Mouse (Mus musculus): ENCODE data around the gene Fyb. TPM values are rescaled to one million over a fixed set of nuclear protein-coding genes. Genes with fewer than 3 reads are reported as not detected.
"Not testable (repeated sequence)": the region's sequence is repeated elsewhere in the genome, so short reads cannot be mapped to it uniquely, and the experiment has no call there.

Fyb gene
- polyA plus RNA-seq, 2 experiments = 8.3 to 19.5 TPM

DNA sequence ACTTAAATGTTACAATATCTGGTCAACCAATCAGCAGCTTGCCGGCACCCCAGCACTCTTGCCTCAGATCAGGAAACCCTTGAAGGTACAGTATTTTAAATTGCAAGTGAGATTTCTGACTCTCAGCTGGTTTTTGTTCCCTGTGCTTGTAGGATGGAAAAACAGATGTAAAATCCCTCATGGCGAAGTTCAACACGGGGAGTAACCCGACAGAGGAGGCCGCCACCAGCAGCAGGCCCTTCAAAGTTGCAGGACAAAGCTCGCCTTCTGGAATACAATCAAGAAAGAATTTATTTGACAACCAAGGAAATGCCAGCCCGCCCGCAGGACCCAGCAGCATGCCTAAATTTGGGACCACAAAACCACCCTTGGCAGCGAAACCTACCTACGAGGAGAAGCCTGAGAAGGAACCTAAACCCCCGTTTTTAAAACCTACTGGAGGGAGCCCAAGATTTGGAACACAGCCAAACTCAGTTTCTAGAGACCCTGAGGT lies 57.2 kb downstream of the Fyb start:
- Histone ChIP-seq H3K36me3 (replicated peaks; ENCODE audit: control insufficient read depth, insufficient read depth, low read depth) (no peaks in the 10 kb centered on the region), H3K27me3 (ENCODE audit: control insufficient read depth, insufficient read depth, low read length) (no peaks in the 10 kb centered on the region), H3K9ac (replicated peaks) (no peak overlapping the region; the same call in 1 of the 2 replicates), H3K4me1 (replicated peaks; ENCODE audit: control insufficient read depth in 2 of 2, insufficient read depth in 2 of 2, low read length in 1 of 2) (peaks cover 3 to 10% of the 10 kb centered on the region in 2 experiments; a peak in 3 of 4 replicates), H3K9me3 (ENCODE audit: control insufficient read depth, low read length) (no peaks in the 10 kb centered on the region), H3K4me3 (ENCODE audit: insufficient read depth in 1 of 2, low read depth in 2 of 2, low read length in 2 of 2) (no peak overlapping the region; a peak in 1 of 4 replicates), H3K4me2 (ENCODE audit: low read depth) (peak overlapping the region; percentile 47), H3K27ac (no peak overlapping the region)
- TF ChIP-seq EP300 (IDR thresholded peaks at IDR 0.05; ENCODE audit: low read depth) (no peak), CTCF (IDR thresholded peaks at IDR 0.05; ENCODE audit: low read depth) (no peak)
- WGBS (ENCODE audit: insufficient replicate concordance) = 63% methylated on average over 11 of the region's 11 CpGs
- DNase-seq (ENCODE audit: low read depth in 3 of 3, low spot score in 3 of 3) (no peak), ATAC-seq (ENCODE audit: insufficient read depth) (no peak)

DNA sequence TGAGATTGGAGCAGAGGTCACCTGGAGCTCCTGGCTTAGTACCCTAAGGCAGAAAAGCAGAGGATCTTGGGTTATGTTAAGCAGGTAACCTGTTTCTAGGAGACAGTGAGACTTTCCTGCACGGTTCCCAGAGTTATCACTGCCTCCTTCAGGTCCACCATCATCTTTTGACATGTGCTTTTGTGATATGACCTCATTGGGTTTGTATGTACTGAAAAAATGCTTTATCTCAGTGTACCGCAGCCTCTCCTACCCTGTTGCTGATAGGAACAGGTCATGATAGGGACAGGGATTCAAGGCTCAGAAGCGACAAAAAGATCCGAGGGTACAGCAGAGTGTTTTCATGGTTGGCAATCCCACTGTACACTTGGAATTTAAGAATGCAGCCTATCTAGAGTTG lies 62.0 kb downstream of the Fyb start:
- no peak for TF ChIP-seq CTCF (IDR thresholded peaks at IDR 0.05; ENCODE audit: low read depth)
- TF ChIP-seq EP300 (IDR thresholded peaks at IDR 0.05; ENCODE audit: low read depth) = 0 out of 2 replicates have a peak, but pooled peaks have one; percentile 51
- WGBS (ENCODE audit: insufficient replicate concordance) = 9% methylated on average over 4 of the region's 4 CpGs
- Histone ChIP-seq H3K36me3 (replicated peaks; ENCODE audit: control insufficient read depth, insufficient read depth, low read depth) (no peaks in the 10 kb centered on the region), H3K4me1 (replicated peaks; ENCODE audit: control insufficient read depth in 2 of 2, insufficient read depth in 2 of 2, low read length in 1 of 2) (peaks cover 4 to 7% of the 10 kb centered on the region in 2 experiments; a peak in 3 of 4 replicates), H3K27me3 (ENCODE audit: control insufficient read depth, insufficient read depth, low read length) (no peaks in the 10 kb centered on the region), H3K9ac (replicated peaks) (no peak overlapping the region), H3K9me3 (ENCODE audit: control insufficient read depth, low read length) (no peaks in the 10 kb centered on the region), H3K4me2 (ENCODE audit: low read depth) (no peak overlapping the region), H3K27ac (no peak overlapping the region), H3K4me3 (ENCODE audit: insufficient read depth in 1 of 2, low read depth in 2 of 2, low read length in 2 of 2) (no peak overlapping the region)
- DNase-seq (ENCODE audit: low read depth in 3 of 3, low spot score in 3 of 3) (no peak), ATAC-seq (ENCODE audit: insufficient read depth) (peak; percentile 70; the same call in 1 of the 2 replicates)

DNA sequence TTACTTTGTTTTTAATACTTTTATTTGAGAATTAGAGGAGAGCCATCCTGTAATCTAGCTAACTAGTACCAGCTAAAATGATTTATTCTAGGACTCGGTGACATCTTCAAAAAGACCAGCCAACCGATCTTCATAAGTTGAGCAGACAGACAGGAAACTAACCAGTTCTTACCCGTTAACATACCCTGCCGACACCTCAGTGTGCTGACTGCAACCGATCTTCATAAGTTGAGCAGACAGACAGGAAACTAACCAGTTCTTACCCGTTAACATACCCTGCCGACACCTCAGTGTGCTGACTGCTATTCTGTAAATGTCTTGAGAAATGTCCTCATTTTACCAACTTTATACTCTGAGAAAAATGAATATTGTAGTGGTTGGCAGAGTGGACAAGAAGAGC lies 63.7 kb downstream of the Fyb start:
- H3K4me3 ChIP-seq (ENCODE audit: insufficient read depth in 1 of 2, low read depth in 2 of 2, low read length in 2 of 2); H3K9ac ChIP-seq (replicated peaks); H3K4me2 ChIP-seq (ENCODE audit: low read depth); ATAC-seq (ENCODE audit: insufficient read depth); H3K9me3 ChIP-seq (ENCODE audit: control insufficient read depth, low read length); H3K27ac ChIP-seq; H3K36me3 ChIP-seq (replicated peaks; ENCODE audit: control insufficient read depth, insufficient read depth, low read depth); H3K4me1 ChIP-seq (replicated peaks; ENCODE audit: control insufficient read depth in 2 of 2, insufficient read depth in 2 of 2, low read length in 1 of 2); H3K27me3 ChIP-seq (ENCODE audit: control insufficient read depth, insufficient read depth, low read length); DNase-seq (ENCODE audit: low read depth in 3 of 3, low spot score in 3 of 3): not testable (repeated sequence)
- WGBS (ENCODE audit: insufficient replicate concordance) = 65% methylated on average over 7 of the region's 7 CpGs

DNA sequence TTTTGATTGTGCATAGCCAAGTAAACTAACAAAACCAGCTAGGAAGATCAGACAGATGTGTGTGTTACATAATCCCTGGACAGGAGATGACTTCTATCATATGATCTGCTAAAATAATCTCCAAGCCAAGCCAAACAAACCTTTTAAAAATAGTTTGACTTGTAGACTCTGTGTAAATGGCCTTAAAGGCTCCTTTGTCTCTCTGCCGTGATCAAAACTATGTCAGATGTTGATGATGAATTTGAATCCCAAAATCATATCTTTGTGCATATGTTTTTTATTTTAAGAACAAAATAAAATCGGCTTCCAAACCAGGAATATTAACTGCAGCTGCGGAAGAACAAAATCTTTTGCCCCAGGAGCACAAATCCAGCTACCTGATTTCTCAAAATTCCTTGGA lies 64.9 kb downstream of the Fyb start:
- 68% methylated on average over 3 of the region's 3 CpGs for WGBS (ENCODE audit: insufficient replicate concordance)
- Histone ChIP-seq H3K9me3 (ENCODE audit: control insufficient read depth, low read length) (no peaks in the 10 kb centered on the region), H3K9ac (replicated peaks) (no peak overlapping the region), H3K4me3 (ENCODE audit: insufficient read depth in 1 of 2, low read depth in 2 of 2, low read length in 2 of 2) (no peak overlapping the region), H3K27me3 (ENCODE audit: control insufficient read depth, insufficient read depth, low read length) (no peaks in the 10 kb centered on the region), H3K27ac (no peak overlapping the region), H3K4me1 (replicated peaks; ENCODE audit: control insufficient read depth in 2 of 2, insufficient read depth in 2 of 2, low read length in 1 of 2) (peaks cover 7 to 10% of the 10 kb centered on the region in 2 experiments), H3K36me3 (replicated peaks; ENCODE audit: control insufficient read depth, insufficient read depth, low read depth) (no peaks in the 10 kb centered on the region), H3K4me2 (ENCODE audit: low read depth) (no peak overlapping the region)
- ATAC-seq (ENCODE audit: insufficient read depth) (no peak), DNase-seq (ENCODE audit: low read depth in 3 of 3, low spot score in 3 of 3) (no peak)
- no peak for TF ChIP-seq EP300 (IDR thresholded peaks at IDR 0.05; ENCODE audit: low read depth)
- no peak for TF ChIP-seq CTCF (IDR thresholded peaks at IDR 0.05; ENCODE audit: low read depth)

DNA sequence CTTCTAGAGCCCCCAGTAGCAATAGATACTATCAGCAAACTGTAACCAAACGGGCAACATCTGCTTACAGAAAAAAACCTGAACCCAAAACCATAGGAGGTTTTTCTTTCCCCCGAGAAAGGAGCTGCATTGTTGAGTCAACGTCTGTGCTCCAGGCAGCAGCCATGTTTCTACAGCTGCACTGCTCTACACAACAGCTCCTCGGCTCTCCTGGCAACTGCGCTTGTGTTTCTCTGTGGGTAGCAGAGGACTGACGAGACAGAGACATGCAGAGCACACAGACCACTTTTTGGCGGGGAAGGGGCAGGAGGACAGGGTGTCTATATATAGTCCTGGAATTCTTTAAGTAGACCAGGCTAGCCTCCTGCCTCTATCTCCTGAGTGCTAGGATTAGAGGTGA lies 65.5 kb downstream of the Fyb start:
- Histone ChIP-seq H3K9ac (replicated peaks) (no peak overlapping the region), H3K27ac (no peak overlapping the region), H3K27me3 (ENCODE audit: control insufficient read depth, insufficient read depth, low read length) (no peaks in the 10 kb centered on the region), H3K4me2 (ENCODE audit: low read depth) (no peak overlapping the region), H3K4me3 (ENCODE audit: insufficient read depth in 1 of 2, low read depth in 2 of 2, low read length in 2 of 2) (no peak overlapping the region), H3K36me3 (replicated peaks; ENCODE audit: control insufficient read depth, insufficient read depth, low read depth) (no peaks in the 10 kb centered on the region), H3K4me1 (replicated peaks; ENCODE audit: control insufficient read depth in 2 of 2, insufficient read depth in 2 of 2, low read length in 1 of 2) (peaks cover 8 to 10% of the 10 kb centered on the region in 2 experiments), H3K9me3 (ENCODE audit: control insufficient read depth, low read length) (no peaks in the 10 kb centered on the region)
- WGBS (ENCODE audit: insufficient replicate concordance) = 45% methylated on average over 7 of the region's 7 CpGs
- ATAC-seq (ENCODE audit: insufficient read depth) (no peak), DNase-seq (ENCODE audit: low read depth in 3 of 3, low spot score in 3 of 3) (no peak)
- TF ChIP-seq EP300 (IDR thresholded peaks at IDR 0.05; ENCODE audit: low read depth) (no peak), CTCF (IDR thresholded peaks at IDR 0.05; ENCODE audit: low read depth) (no peak)

Data from liver, embryonic 14.5 days (tissue).